In genomic region chr9:57281549-57281948, GRCm38 (mm10) we compare ENCODE assay signal across 9 mouse cellular contexts. TPM values are rescaled to one million over a fixed set of nuclear protein-coding genes. Genes with fewer than 3 reads are reported as not detected.
DNase-seq lines count a peak whose midpoint lies in the region; ATAC-seq and TF ChIP-seq lines count a peak whose summit lies in the region.
"Had no signal": no experiment of that assay in that cellular context is flagged by ENCODE, and none has a peak within 500 bp of the region (broad histone marks: within the 10 kb centered on the region; RNA-seq: fewer than 3 reads in every experiment).

No protein-coding gene starts in this region.

- intact Hi-C loops in left cerebral cortex, postnatal 36 days (cut with DNase I): no loop called here

- no peaks in the 10 kb centered on the region for H3K27me3 ChIP-seq in ES-Bruce4 (ENCODE audit: control insufficient read depth, insufficient read depth, low read length, poor library complexity, severe bottlenecking)
- H3K27me3 ChIP-seq in neural tube, embryonic 15.5 days (replicated peaks): no peaks in the 10 kb centered on the region

- 11% methylated on average over 20 of the region's 20 CpGs for WGBS in neural tube, embryonic 15.5 days

- no peak overlapping the region for H3K9ac ChIP-seq in ES-Bruce4 (ENCODE audit: low read depth, poor library complexity, severe bottlenecking)
- H3K9ac ChIP-seq in neural tube, embryonic 15.5 days (replicated peaks): no peak overlapping the region; the same call in 1 of the 2 replicates

- 0 out of 2 replicates have a peak, but pooled peaks have one; percentile 11 for ATAC-seq in granulocyte monocyte progenitor cell, adult 5-6 weeks (replicated peaks; ENCODE audit: poor library complexity, severe bottlenecking)
- ATAC-seq in neural tube, embryonic 15.5 days (ENCODE audit: low FRiP score): no peak

- peak overlapping the region; percentile 53 for H3K4me2 ChIP-seq in neural tube, embryonic 15.5 days

- no peak for TF ChIP-seq POLR2A in ES-Bruce4 (IDR thresholded peaks at IDR 0.05; ENCODE audit: insufficient read depth, low read length)

- H3K4me1 ChIP-seq in ES-Bruce4 (ENCODE audit: control insufficient read depth, insufficient read depth, low read length): peaks cover 4% of the 10 kb centered on the region
- peaks cover 10% of the 10 kb centered on the region for H3K4me1 ChIP-seq in neural tube, embryonic 15.5 days

- H3K36me3 ChIP-seq in ES-Bruce4 (ENCODE audit: control insufficient read depth, insufficient read depth, low read length, poor library complexity, severe bottlenecking): no peaks in the 10 kb centered on the region
- H3K36me3 ChIP-seq in neural tube, embryonic 15.5 days: no peaks in the 10 kb centered on the region

- no peak for TF ChIP-seq CTCF in ES-Bruce4 (IDR thresholded peaks at IDR 0.05; ENCODE audit: low read depth, low read length)

- H3K4me3 ChIP-seq in ES-Bruce4 (ENCODE audit: low read depth, low read length): 0 out of 2 replicates have a peak overlapping the region, but pooled peaks have one; percentile 4
- peak overlapping the region; percentile 19; the same call in 1 of the 2 replicates for H3K4me3 ChIP-seq in neural tube, embryonic 15.5 days (replicated peaks)
- H3K4me3 ChIP-seq: erythroblast, embryonic 14.5 days had no signal

- no peaks in the 10 kb centered on the region for H3K9me3 ChIP-seq in ES-Bruce4 (replicated peaks; ENCODE audit: control insufficient read depth, insufficient read depth, low read length, poor library complexity, severe bottlenecking)
- H3K9me3 ChIP-seq in neural tube, embryonic 15.5 days (replicated peaks): no peaks in the 10 kb centered on the region

- peak; percentile 60 for DNase-seq in embryo, embryonic 11 days
- DNase-seq in embryo, embryonic 10.5 days (ENCODE audit: low spot score): no peak
- DNase-seq in liver: peak; percentile 57
- DNase-seq in cerebellum, adult 18-20 months: no peak
- no peak for DNase-seq in left cerebral cortex, postnatal 36 days (ENCODE audit: low spot score in 2 of 2)

- no peak overlapping the region for H3K27ac ChIP-seq in ES-Bruce4 (ENCODE audit: insufficient read depth, low read length)
- no peak overlapping the region for H3K27ac ChIP-seq in neural tube, embryonic 15.5 days (replicated peaks)

- TF ChIP-seq EP300 in ES-Bruce4 (IDR thresholded peaks at IDR 0.05; ENCODE audit: insufficient read depth, low read depth, low read length): 0 out of 2 replicates have a peak, but pooled peaks have one; percentile 23

RNA-seq across cellular contexts. Expression of gene 1700017B05Rik, which starts 19.1 kb away (rescaled TPM):
- 45.4 and 48.0 TPM in 2 replicates for polyA plus RNA-seq in ES-Bruce4 (2011; ENCODE audit: insufficient read depth, insufficient read length, low read depth, missing spikeins)
- 38.6 and 43.6 TPM in 2 replicates for total RNA-seq in granulocyte monocyte progenitor cell, adult 5-6 weeks (2014; fragmentation: Nextera tagmentation)
- 18.9 and 20.0 TPM in 2 replicates for total RNA-seq in granulocyte monocyte progenitor cell, adult 5-6 weeks (2017)
- 4.1 and 10.9 TPM in 2 replicates for polyA plus RNA-seq in neural tube, embryonic 15.5 days (2015; fragmentation: Nextera tagmentation; extraction: Ambion mirVana)
- 10 to 100 TPM; 17.1 to 19.2 TPM for total RNA-seq in left cerebral cortex, postnatal 36 days (2021)

RNA-seq across cellular contexts. Expression of gene Trcg1, which starts 45.2 kb away (rescaled TPM):
- polyA plus RNA-seq in ES-Bruce4 (2011; ENCODE audit: insufficient read depth, insufficient read length, low read depth, missing spikeins): not detected in 2 replicates
- total RNA-seq in granulocyte monocyte progenitor cell, adult 5-6 weeks (2014; fragmentation: Nextera tagmentation): not detected in 2 replicates
- not detected in 2 replicates for total RNA-seq in granulocyte monocyte progenitor cell, adult 5-6 weeks (2017)
- not detected in 2 replicates for polyA plus RNA-seq in neural tube, embryonic 15.5 days (2015; fragmentation: Nextera tagmentation; extraction: Ambion mirVana)
- not detected for total RNA-seq in left cerebral cortex, postnatal 36 days (2021)
- polyA plus RNA-seq: erythroblast, embryonic 14.5 days had no signal

Comparison
In these comparisons a context has a peak if more than half of its experiments do, and no peak if none do; other contexts are left out.
1. DNase-seq: peak in embryo, embryonic 11 days (single experiment) and liver (single experiment); none in embryo, embryonic 10.5 days (single experiment), cerebellum, adult 18-20 months (0 of 2) and left cerebral cortex, postnatal 36 days (0 of 2).